Mouse (Mus musculus): ENCODE measurements at regions not wholly inside any gene's neighbourhood (a gene's known extent, or its start where the extent isn't known, plus 50 kb on each side); places are given as distances from the start of the nearest gene placed in this dataset.

DNA sequence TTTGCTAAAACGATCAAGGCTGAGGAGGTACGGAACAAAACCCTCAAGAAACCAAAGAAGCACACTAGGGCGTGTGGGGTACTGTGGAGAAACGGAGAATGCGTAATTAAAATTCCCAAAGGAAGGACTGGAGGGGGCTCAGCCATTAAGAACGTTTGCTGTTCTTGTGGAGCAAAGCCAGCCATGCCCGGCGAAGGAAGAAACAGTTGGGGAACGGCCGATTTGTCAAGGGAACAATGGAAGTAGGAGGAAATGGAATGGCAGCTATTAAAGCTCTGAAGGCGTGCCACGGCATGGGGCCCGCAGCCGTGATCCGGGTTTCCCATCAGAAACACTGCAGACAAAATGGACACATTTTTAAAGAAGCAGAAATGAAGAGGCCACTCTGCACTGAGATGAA is 124.2 kb upstream of the Sulf2 start:
- no peak for TF ChIP-seq USF1 (IDR thresholded peaks at IDR 0.05; ENCODE audit: low read depth)
- TF ChIP-seq POLR2AphosphoS2 (IDR thresholded peaks at IDR 0.05; ENCODE audit: insufficient read length, low read depth) = no peak
- no peak for TF ChIP-seq POLR2A (IDR thresholded peaks at IDR 0.05; ENCODE audit: insufficient read length, low read depth)
- no peak for TF ChIP-seq MYOG (IDR thresholded peaks at IDR 0.05; ENCODE audit: control insufficient read depth in 1 of 3, insufficient read depth in 1 of 3, insufficient read length in 2 of 3, low read depth in 2 of 3)
- TF ChIP-seq TCF12 (IDR thresholded peaks at IDR 0.05; ENCODE audit: insufficient read depth, poor library complexity, severe bottlenecking) = no peak
- no peak for TF ChIP-seq MAX (IDR thresholded peaks at IDR 0.05; ENCODE audit: low read depth)
- no peak for TF ChIP-seq TCF3 (IDR thresholded peaks at IDR 0.05; ENCODE audit: insufficient read length, low read depth)
- TF ChIP-seq E2F4 (IDR thresholded peaks at IDR 0.05; ENCODE audit: insufficient read depth) = no peak
- TF ChIP-seq MYOD1 (IDR thresholded peaks at IDR 0.05; ENCODE audit: control insufficient read depth in 1 of 3, insufficient read length in 2 of 3, low read depth in 2 of 3) = no peak
- TF ChIP-seq SRF (IDR thresholded peaks at IDR 0.05; ENCODE audit: control insufficient read depth, insufficient read length, low read depth) = no peak
- no peak for TF ChIP-seq REST (IDR thresholded peaks at IDR 0.05; ENCODE audit: insufficient read depth, insufficient read length)
